Mouse (Mus musculus) left cerebral cortex, postnatal 14 days (tissue): ENCODE data around the gene Fbxo41. TPM values are rescaled to one million over a fixed set of nuclear protein-coding genes. Genes with fewer than 3 reads are reported as not detected.
"Not testable (repeated sequence)": the region's sequence is repeated elsewhere in the genome, so short reads cannot be mapped to it uniquely, and the experiment has no call there.

ENCODE experiments used
- DNase-seq, 2 experiments: peaks; one replicate each; pipeline ENCODE4 v3.0.0; 2021 to 2022; ENCODE audit warnings: low spot score in 2 of 2, mixed read lengths in 1 of 2
- intact Hi-C: fragments of 180-260 bp; cut with DNase I; formaldehyde crosslinking; loops from one replicate; pipeline ENCODE4 v1.15.1; 2025
- total RNA-seq, 2 experiments: library from RNA; stranded (reverse); gene quantifications; 2 replicates each; pipeline ENCODE4 v1.2.3; 2021

Fbxo41 gene
- total RNA-seq, 2 experiments from 2014 or later: 119 to 126 TPM

GRCm38 (mm10) chr6:85452816-85453215 is 50.0 kb downstream of the Fbxo41 start:
- DNase-seq: no peak
- intact Hi-C loops: no loop called here

GRCm38 (mm10) chr6:85452411-85452665 is 50.5 kb downstream of the Fbxo41 start:
- no peak for DNase-seq
- intact Hi-C loops: no loop called here

- DNase-seq: peak; percentile 98 to 99
- intact Hi-C loops: no loop called here
These were observed 51.0 kb downstream of the Fbxo41 start, which contains the start of gene Pradc1 for GRCm38 (mm10) chr6:85451664-85452410. Gene Pradc1, minus strand, starts transcription at chr6:85451970.

GRCm38 (mm10) chr6:85450697-85451663 is 51.8 kb downstream of the Fbxo41 start, which contains the start of gene Cct7:
Gene Cct7, plus strand, starts transcription at chr6:85451514.
- DNase-seq: peak; percentile 100
- intact Hi-C loops: no loop called here

GRCm38 (mm10) chr6:85450140-85450539 is 52.7 kb downstream of the Fbxo41 start:
- DNase-seq, intact Hi-C loops: not testable (repeated sequence)

- intact Hi-C loops: no loop called here
- DNase-seq: no peak
These were observed 55.4 kb downstream of the Fbxo41 start for GRCm38 (mm10) chr6:85447351-85447750.

- intact Hi-C loops: no loop called here
- DNase-seq: no peak
These were observed 57.5 kb downstream of the Fbxo41 start for GRCm38 (mm10) chr6:85445286-85445685.

- no peak for DNase-seq
- intact Hi-C loops: no loop called here
These were observed 58.4 kb downstream of the Fbxo41 start for GRCm38 (mm10) chr6:85444266-85444965.

- DNase-seq: no peak
- intact Hi-C loops: no loop called here
These were observed 59.1 kb downstream of the Fbxo41 start for GRCm38 (mm10) chr6:85443488-85444233.

- intact Hi-C loops: no loop called here
- no peak for DNase-seq
These were observed 61.7 kb downstream of the Fbxo41 start for GRCm38 (mm10) chr6:85441142-85441541.

- no peak for DNase-seq
- intact Hi-C loops: no loop called here
These were observed 66.2 kb downstream of the Fbxo41 start for GRCm38 (mm10) chr6:85436631-85437030.

GRCm38 (mm10) chr6:85436204-85436603 is 66.6 kb downstream of the Fbxo41 start:
- DNase-seq: no peak
- intact Hi-C loops: no loop called here

GRCm38 (mm10) chr6:85433865-85434264 is 68.9 kb downstream of the Fbxo41 start:
- intact Hi-C loops: no loop called here
- DNase-seq: no peak

GRCm38 (mm10) chr6:85431842-85432431 is 70.9 kb downstream of the Fbxo41 start, which contains the start of gene Smyd5:
Gene Smyd5, plus strand, starts transcription at chr6:85431989.
- intact Hi-C loops: no loop called here
- DNase-seq: peak; percentile 73 to 80

- intact Hi-C loops: no loop called here
- DNase-seq: no peak
These were observed 71.4 kb downstream of the Fbxo41 start for GRCm38 (mm10) chr6:85431274-85431841.

- no peak for DNase-seq
- intact Hi-C loops: no loop called here
These were observed 78.9 kb downstream of the Fbxo41 start, which contains the start of gene Noto for GRCm38 (mm10) chr6:85423836-85424379. Gene Noto, plus strand, starts transcription at chr6:85423886.
